23 mouse cellular contexts compared by ENCODE assay signal in genomic region chr5:103481222-103481621, GRCm38 (mm10). TPM values are rescaled to one million over a fixed set of nuclear protein-coding genes. Genes with fewer than 3 reads are reported as not detected.
DNase-seq lines count a peak whose midpoint lies in the region; ATAC-seq lines count a peak whose summit lies in the region.
"Had no signal": no experiment of that assay in that cellular context is flagged by ENCODE, and none has a peak within 500 bp of the region (broad histone marks: within the 10 kb centered on the region; RNA-seq: fewer than 3 reads in every experiment).

No protein-coding gene starts in this region.

- H3K27me3 ChIP-seq in megakaryocyte, embryonic 14.5 days (replicated peaks) = no peaks in the 10 kb centered on the region
- no peaks in the 10 kb centered on the region for H3K27me3 ChIP-seq in liver, embryonic 15.5 days
- H3K27me3 ChIP-seq: forebrain, embryonic 12.5 days; hindbrain, embryonic 12.5 days; limb, embryonic 15.5 days had no signal

- peaks cover 6% of the 10 kb centered on the region for H3K36me3 ChIP-seq in megakaryocyte, embryonic 14.5 days (replicated peaks; ENCODE audit: low read length)
- no peaks in the 10 kb centered on the region for H3K36me3 ChIP-seq in liver, embryonic 15.5 days (replicated peaks)
- H3K36me3 ChIP-seq: forebrain, embryonic 12.5 days; hindbrain, embryonic 12.5 days had no signal

- no peak overlapping the region for H3K9ac ChIP-seq in liver, embryonic 15.5 days
- H3K9ac ChIP-seq: forebrain, embryonic 12.5 days; hindbrain, embryonic 12.5 days; limb, embryonic 15.5 days had no signal

- no peak overlapping the region for H3K27ac ChIP-seq in liver, embryonic 15.5 days (replicated peaks)
- H3K27ac ChIP-seq: embryonic facial prominence, embryonic 10.5 days; forebrain, embryonic 12.5 days; hindbrain, embryonic 12.5 days; layer of hippocampus, adult 2 months; limb, embryonic 15.5 days had no signal

- no peak for ATAC-seq in megakaryocyte, adult 5-6 weeks (ENCODE audit: poor library complexity, severe bottlenecking)
- ATAC-seq in granulocyte monocyte progenitor cell, adult 5-6 weeks (replicated peaks; ENCODE audit: poor library complexity, severe bottlenecking) = peak; percentile 75
- ATAC-seq in liver, embryonic 15.5 days (ENCODE audit: insufficient read depth) = peak; percentile 57; the same call in 1 of the 2 replicates
- ATAC-seq: activated CD4-positive, CD25-positive, alpha-beta regulatory T cell, adult 4 months; lung, postnatal 0 days had no signal

- no peak for DNase-seq in adrenal gland, postnatal 36 days
- no peak for DNase-seq in neural tube, embryonic 10.5 days (ENCODE audit: extremely low spot score, low spot score)
- no peak for DNase-seq in right cerebral cortex, postnatal 25 days
- DNase-seq: adrenal gland, postnatal 10 days; cerebellum, adult 11 months; cerebellum, postnatal 36 days; gastrocnemius, postnatal 10 days; kidney, adult 8-10 months; kidney, postnatal 14 days; layer of hippocampus, postnatal 36 days; retina, postnatal 1 day; right cerebral cortex, postnatal 4 days had no signal

- H3K4me2 ChIP-seq in liver, embryonic 15.5 days = no peak overlapping the region; the same call in 1 of the 2 replicates
- H3K4me2 ChIP-seq: forebrain, embryonic 12.5 days; hindbrain, embryonic 12.5 days; limb, embryonic 15.5 days had no signal

- WGBS in liver, embryonic 15.5 days (ENCODE audit: insufficient replicate concordance) = 24% methylated on average over 2 of the region's 2 CpGs

- H3K9me3 ChIP-seq in megakaryocyte, embryonic 14.5 days = peaks cover 5% of the 10 kb centered on the region
- H3K9me3 ChIP-seq in liver, embryonic 15.5 days (replicated peaks) = no peaks in the 10 kb centered on the region
- H3K9me3 ChIP-seq: embryonic facial prominence, embryonic 10.5 days; forebrain, embryonic 12.5 days; hindbrain, embryonic 12.5 days; limb, embryonic 15.5 days had no signal

- peak overlapping the region; percentile 76 for H3K4me3 ChIP-seq in megakaryocyte, embryonic 14.5 days (replicated peaks)
- no peak overlapping the region for H3K4me3 ChIP-seq in liver, embryonic 15.5 days (replicated peaks)
- H3K4me3 ChIP-seq: embryonic facial prominence, embryonic 10.5 days; forebrain, embryonic 12.5 days; hindbrain, embryonic 12.5 days; layer of hippocampus, adult 2 months; limb, embryonic 15.5 days had no signal

- H3K4me1 ChIP-seq in megakaryocyte, embryonic 14.5 days = peaks cover 40% of the 10 kb centered on the region
- peaks cover 13% of the 10 kb centered on the region; the same call in 1 of the 2 replicates for H3K4me1 ChIP-seq in liver, embryonic 15.5 days (replicated peaks)
- H3K4me1 ChIP-seq: embryonic facial prominence, embryonic 10.5 days; forebrain, embryonic 12.5 days; hindbrain, embryonic 12.5 days; limb, embryonic 15.5 days had no signal

RNA-seq across cellular contexts. Expression of gene Ptpn13, which starts 56.2 kb away (rescaled TPM):
- 0.04 TPM in 1 of 2 replicates, not detected in the other for polyA plus RNA-seq in megakaryocyte, embryonic 14.5 days (2012; ENCODE audit: insufficient read depth, low replicate concordance)
- total RNA-seq in megakaryocyte, adult 5-6 weeks (2015) = 0.09 and 0.23 TPM in 2 replicates
- 0.04 and 0.33 TPM in 2 replicates for total RNA-seq in megakaryocyte, adult 5-6 weeks (2017)
- not detected in 2 replicates for total RNA-seq in granulocyte monocyte progenitor cell, adult 5-6 weeks (2014; fragmentation: Nextera tagmentation)
- not detected in 2 replicates for total RNA-seq in granulocyte monocyte progenitor cell, adult 5-6 weeks (2017)
- polyA plus RNA-seq in liver, embryonic 15.5 days (2015; fragmentation: Nextera tagmentation; extraction: Ambion mirVana) = 0.55 and 0.76 TPM in 2 replicates
- 10 to 100 TPM; 18.7 to 42.8 TPM for total RNA-seq in adrenal gland, postnatal 36 days (2021)

Comparison
In these comparisons a context has a peak if more than half of its experiments do, and no peak if none do; other contexts are left out.
1. RNA of gene Ptpn13, which starts 56.2 kb away (total RNA-seq): 18.7 to 42.8 TPM in adrenal gland, postnatal 36 days; 0.04 to 0.33 TPM in megakaryocyte, adult 5-6 weeks and not detected in granulocyte monocyte progenitor cell, adult 5-6 weeks; every median in the first group is over 10 times any median in the second.